ENCODE assay signal across 21 mouse cellular contexts in the genomic region with DNA sequence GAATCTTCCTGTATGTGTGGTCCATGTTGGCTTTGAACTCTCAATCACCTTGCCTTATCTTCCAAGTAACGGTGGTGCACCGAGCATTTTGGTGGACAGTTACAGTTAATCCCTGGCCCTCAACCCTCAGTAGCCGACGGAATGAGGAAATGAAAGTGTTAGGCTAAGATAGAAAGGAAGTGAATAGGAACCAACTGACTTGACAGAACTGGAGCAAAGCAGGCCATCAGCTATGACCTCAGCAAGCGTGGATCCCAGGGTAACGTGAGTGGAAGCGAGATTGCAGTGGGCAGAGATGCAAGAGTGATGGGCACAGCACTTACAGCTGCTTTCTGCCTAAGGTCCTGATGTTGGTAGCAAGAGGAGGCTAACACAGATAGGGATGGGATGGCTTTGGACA. TPM values are rescaled to one million over a fixed set of nuclear protein-coding genes. Genes with fewer than 3 reads are reported as not detected.
DNase-seq lines count a peak whose midpoint lies in the region; ATAC-seq lines count a peak whose summit lies in the region.
"Had no signal": no experiment of that assay in that cellular context is flagged by ENCODE, and none has a peak within 500 bp of the region (broad histone marks: within the 10 kb centered on the region; RNA-seq: fewer than 3 reads in every experiment).

No protein-coding gene starts in this region.

- peak; percentile 15 for DNase-seq in 416B (ENCODE audit: low read depth)
- peak; percentile 20 to 31 for DNase-seq in B cell, adult 2 months
- peak; percentile 19 to 28 for DNase-seq in monocyte, adult 2 months (ENCODE audit: low read depth in 1 of 2, low spot score in 2 of 2)
- DNase-seq in ovary, postnatal 14 days (ENCODE audit: low spot score): no peak
- DNase-seq in adrenal gland, postnatal 36 days: no peak
- no peak for DNase-seq in layer of hippocampus, postnatal 14 days (ENCODE audit: low spot score in 2 of 2)
- DNase-seq: adrenal gland, postnatal 25 days; cerebellum, adult 2 months; cerebellum, postnatal 14 days; gastrocnemius, postnatal 10 days; heart, postnatal 4 days; kidney, adult 18-20 months; kidney, postnatal 36 days; layer of hippocampus, postnatal 36 days; liver, embryonic 13.5 days; lung, adult 18-20 months; midbrain, embryonic 14.5 days had no signal

- peak; percentile 59 to 65; a peak in 3 of 4 replicates for ATAC-seq in hematopoietic stem cell, adult 5-6 weeks (replicated peaks in 1 of 2; ENCODE audit: insufficient read depth in 1 of 2, low FRiP score in 2 of 2, low TSS enrichment in 1 of 2, low read depth in 1 of 2, poor library complexity in 2 of 2, severe bottlenecking in 2 of 2)
- no peak for ATAC-seq in CD4-positive, CD25-positive, alpha-beta regulatory T cell, adult 4 months
- ATAC-seq: forebrain, embryonic 13.5 days; lung, postnatal 0 days had no signal

RNA-seq across cellular contexts. Expression of gene Larp4b, which starts 31.5 kb away (rescaled TPM):
- 76.5 and 95.2 TPM in 2 replicates for total RNA-seq in hematopoietic stem cell, adult 5-6 weeks (2017)
- total RNA-seq in adrenal gland, postnatal 36 days (2021): 10 to 100 TPM; 71.3 to 73.4 TPM
- total RNA-seq in layer of hippocampus, postnatal 14 days (2021): 10 to 100 TPM; 86.7 to 88.1 TPM
- 10 to 100 TPM; 23.7 to 32.8 TPM for polyA plus RNA-seq in CD4-positive, CD25-positive, alpha-beta regulatory T cell, adult 4 months (2017; shearing (Covaris generic))

Comparison
In these comparisons a context has a peak if more than half of its experiments do, and no peak if none do; other contexts are left out.
1. DNase-seq: peak in 416B (single experiment), B cell, adult 2 months (2 of 2) and monocyte, adult 2 months (2 of 2); none in ovary, postnatal 14 days (single experiment), adrenal gland, postnatal 36 days (0 of 2) and layer of hippocampus, postnatal 14 days (0 of 2).